Mouse (Mus musculus) heart, adult 8-10 months (tissue): ENCODE measurements at regions not wholly inside any gene's neighbourhood (a gene's known extent, or its start where the extent isn't known, plus 50 kb on each side); places are given as distances from the start of the nearest gene placed in this dataset.

ENCODE experiments used
- DNase-seq: peaks from one replicate; pipeline ENCODE4 v3.0.0; 2022; ENCODE audit warnings: low spot score

DNA sequence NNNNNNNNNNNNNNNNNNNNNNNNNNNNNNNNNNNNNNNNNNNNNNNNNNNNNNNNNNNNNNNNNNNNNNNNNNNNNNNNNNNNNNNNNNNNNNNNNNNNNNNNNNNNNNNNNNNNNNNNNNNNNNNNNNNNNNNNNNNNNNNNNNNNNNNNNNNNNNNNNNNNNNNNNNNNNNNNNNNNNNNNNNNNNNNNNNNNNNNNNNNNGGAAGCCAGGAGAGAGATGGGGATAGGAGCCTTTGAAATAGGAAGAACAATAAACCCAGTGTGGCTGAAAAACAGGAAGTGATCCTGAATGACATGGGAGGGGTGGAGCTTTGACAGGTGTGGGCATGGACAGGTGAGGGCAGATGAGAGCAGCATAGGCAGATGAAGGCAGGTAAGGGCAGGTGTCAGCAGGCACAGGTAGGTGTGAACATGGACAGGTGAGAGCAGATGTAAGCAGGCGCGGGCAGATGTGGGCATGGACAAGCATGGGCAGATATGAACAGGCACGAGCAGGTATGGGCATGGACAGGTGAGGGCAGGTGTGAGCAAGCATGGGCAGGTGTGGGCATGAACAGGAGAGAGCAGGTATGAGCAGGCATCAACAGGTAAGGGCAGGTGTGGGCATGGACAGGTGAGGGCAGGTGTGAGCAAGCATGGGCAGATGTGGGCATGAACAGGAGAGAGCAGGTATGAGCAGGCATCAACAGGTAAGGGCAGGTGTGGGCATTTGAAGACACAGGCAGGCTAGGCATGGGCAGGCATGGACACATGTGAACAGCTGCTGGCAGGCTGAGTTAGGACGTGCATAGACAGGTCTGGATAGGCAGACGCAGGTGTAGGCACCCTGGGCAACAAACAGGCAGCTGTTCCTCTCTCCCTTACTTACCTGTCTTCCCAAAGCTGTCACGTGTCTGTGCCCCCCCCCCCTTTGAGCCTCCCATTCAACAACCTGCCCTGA is 135.2 kb upstream of the Zmiz1 start:
- DNase-seq = no peak

- DNase-seq = no peak
Measured at GRCm38 (mm10) chr14:25325887-25326286, 133.1 kb upstream of the Zmiz1 start.

GRCm38 (mm10) chr14:25328230-25328629 is 130.8 kb upstream of the Zmiz1 start:
- DNase-seq = no peak

DNA sequence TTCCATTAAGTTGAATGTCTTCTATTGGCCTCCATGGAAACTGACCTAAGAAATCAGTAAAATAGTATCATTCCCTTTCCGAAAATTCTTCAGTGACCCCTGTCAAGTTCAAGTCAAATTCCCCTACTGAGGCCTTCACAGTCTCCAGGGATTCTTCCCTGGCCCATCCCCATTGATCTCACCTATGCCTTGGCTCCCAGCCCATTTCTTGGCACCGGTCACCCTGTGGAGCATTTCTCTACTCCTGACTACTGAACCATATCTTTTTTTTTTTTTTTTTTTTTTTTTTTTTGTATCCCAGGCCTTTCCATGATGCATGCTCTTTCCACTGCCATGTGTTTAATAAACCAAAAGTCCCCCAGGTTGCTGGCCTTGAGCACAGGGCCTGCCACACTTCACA is 124.8 kb upstream of the Zmiz1 start:
- no peak for DNase-seq

GRCm38 (mm10) chr14:25336875-25337274 is 122.1 kb upstream of the Zmiz1 start:
- DNase-seq = no peak

GRCm38 (mm10) chr14:25338404-25339051 is 120.5 kb upstream of the Zmiz1 start:
- no peak for DNase-seq

DNA sequence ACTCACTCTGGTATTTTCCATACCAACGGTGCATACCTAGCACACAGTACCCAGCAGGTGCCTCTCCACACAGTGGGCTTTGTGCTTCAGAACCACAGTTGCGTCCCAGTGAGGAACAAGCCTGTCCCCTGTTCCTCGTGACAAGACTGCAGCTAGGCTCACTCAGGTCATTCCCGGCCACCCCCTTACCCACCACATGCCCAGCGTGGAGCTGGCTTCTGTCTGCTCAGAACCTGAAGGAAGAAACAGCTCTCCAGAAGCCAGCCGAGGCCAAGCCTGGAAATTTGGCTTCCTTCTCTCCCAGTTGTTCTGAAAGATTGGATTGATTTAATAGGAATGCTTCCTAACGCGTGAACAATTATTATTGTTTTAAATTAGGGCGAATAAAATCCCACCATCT is 118.1 kb upstream of the Zmiz1 start:
- no peak for DNase-seq

DNA sequence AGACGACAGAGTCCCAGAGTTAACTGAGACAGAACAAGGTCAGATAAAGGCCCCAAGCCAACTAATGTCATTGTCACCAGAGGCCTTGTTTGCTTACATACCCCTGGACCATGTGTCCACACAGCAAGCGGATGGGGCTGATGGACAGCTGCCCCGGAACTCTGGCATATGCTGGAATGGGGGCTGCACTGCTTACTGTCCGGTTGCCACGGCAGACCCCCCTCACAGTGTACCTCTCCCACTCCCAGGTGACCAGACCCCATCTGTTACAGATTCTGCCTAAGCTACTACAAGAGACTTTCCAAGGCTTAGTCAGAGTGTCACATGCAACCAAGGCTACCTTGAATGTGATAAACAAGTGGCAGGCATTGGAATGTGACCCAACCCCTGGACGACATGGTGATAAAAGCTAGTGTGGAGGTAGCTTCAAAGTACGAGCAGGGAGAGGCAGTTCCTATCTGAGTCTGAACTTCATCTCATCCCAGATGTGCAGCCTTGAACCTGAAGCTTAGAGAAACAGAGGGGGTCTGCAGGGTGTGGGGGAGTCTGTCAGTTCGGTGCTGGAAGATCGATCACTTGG is 117.0 kb upstream of the Zmiz1 start:
- DNase-seq = no peak

DNA sequence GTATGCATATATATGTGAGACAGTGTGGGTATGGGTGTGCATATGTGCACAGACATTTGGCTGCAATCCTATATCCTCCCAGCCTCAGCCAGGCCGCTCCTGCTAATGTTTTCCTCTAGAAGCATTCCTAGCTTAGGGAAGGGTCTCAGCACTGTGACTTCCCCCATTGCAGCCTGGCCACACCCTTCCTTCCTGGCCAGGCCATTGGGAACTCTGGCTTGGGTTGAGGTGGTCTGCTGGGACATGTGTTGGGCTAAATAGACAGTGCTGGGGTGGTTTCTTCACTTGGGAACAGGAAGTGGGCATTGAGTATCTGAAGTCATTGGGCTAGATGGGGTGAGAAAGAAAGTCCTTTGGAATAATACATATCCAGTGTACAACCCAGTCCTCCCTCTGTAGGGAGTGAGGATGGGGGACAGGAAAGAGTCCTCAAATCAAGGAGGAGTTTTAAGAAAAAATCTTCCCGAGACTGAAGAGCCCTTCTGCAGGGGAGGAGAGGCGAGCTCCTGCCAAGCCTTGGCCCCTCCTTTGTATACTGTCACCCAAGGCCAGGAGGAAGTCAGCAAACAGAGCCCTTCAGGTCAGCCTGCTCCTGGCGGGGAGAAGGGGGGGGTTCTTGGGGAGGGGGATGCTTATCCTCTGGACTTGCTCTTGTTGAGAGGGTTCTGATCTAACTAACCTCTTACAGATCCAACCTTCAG is 116.0 kb upstream of the Zmiz1 start:
- no peak for DNase-seq

GRCm38 (mm10) chr14:25345995-25346394 is 113.0 kb upstream of the Zmiz1 start:
- no peak for DNase-seq

- DNase-seq = no peak
Measured at GRCm38 (mm10) chr14:25346813-25347610, 112.0 kb upstream of the Zmiz1 start.

GRCm38 (mm10) chr14:25350282-25350964 is 108.6 kb upstream of the Zmiz1 start:
- DNase-seq = no peak

DNA sequence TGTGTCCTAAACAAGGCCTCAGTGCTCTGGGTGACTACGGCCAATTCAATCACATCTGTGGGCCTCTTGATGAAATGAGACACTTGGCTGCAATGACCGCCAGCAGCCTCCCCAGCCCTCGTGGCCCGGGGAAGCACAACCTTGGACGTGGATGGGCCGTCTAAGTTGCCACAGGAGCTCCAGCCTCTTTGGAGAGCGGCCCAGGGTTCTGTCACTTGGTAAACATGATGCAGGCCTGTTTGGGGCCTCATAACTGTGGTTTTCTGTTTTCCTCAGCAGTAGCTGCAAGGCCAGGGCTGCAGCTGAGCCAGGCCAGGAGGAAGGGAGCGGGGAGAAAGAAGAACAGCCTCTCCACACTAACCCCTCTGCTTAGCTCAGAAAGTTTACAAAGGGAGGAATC is 105.2 kb upstream of the Zmiz1 start:
- DNase-seq = peak; percentile 67

DNA sequence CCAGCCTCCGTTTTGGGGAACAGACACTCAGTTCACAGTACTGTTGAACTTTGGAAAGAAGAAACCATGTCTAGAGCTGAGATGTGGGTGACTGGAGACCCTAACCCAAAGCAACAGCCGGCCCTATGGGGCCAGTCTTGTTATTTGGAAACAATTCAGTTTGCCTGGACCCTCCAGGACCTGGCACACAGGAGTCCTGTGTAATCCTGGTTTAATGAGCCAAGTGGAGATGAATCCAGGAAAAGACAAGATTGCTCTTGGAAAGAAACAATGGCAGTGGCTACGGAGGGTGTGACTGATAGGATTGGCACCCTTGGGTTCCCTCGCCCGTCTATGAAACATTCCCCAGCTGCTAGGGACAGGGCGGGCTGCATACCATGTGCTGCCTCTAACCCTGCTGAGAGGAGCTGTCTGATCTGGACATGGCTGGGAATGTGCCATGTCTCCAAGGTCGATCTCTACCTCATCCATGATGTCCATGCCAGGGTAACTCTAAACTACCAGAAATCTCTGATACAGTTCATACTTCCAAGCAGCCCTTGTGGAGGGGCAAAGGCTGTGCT is 104.6 kb upstream of the Zmiz1 start:
- DNase-seq = no peak

DNA sequence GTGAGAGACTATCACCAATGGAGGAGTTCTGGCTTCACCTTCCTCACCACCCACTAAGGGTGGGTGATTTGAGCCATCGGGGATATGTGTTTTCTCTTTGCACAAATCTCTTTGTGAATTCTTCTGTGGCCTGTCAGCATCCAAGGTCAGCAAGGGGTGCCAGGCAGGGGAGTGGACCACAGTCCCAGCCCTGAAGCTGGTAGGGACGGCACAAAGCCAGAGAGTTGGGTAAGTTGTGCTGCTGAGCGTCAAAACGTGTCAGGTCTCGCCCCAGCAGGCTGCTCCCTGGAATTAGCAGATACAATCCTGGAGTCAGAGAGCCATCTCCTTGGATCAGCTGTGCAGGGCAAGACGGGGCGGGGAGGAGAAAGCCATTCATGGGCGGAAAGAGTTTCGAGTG is 101.2 kb upstream of the Zmiz1 start:
- no peak for DNase-seq

GRCm38 (mm10) chr14:25359824-25360294 is 99.1 kb upstream of the Zmiz1 start:
- peak; percentile 64 for DNase-seq

GRCm38 (mm10) chr14:25360726-25361125 is 98.3 kb upstream of the Zmiz1 start:
- no peak for DNase-seq

DNA sequence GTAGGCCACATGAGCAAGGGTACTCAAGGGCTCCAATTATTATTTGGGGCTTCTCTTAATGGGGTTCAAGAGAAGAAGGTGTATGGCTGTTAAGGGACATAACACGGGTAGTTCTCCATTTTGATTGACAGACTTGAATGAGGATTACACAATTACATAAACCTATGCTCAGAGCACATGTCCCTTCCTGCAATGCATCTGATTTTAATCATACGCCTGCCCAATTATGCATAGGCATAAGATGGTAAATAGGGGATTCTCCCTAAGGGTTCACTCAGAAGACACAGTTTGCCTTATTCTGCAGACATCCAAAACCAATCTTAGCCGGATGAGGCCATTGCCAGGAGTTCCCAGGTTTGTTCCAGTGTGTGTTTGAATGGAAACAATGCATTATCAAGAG is 97.9 kb upstream of the Zmiz1 start:
- DNase-seq = no peak

GRCm38 (mm10) chr14:25362771-25363170 is 96.2 kb upstream of the Zmiz1 start:
- no peak for DNase-seq

DNA sequence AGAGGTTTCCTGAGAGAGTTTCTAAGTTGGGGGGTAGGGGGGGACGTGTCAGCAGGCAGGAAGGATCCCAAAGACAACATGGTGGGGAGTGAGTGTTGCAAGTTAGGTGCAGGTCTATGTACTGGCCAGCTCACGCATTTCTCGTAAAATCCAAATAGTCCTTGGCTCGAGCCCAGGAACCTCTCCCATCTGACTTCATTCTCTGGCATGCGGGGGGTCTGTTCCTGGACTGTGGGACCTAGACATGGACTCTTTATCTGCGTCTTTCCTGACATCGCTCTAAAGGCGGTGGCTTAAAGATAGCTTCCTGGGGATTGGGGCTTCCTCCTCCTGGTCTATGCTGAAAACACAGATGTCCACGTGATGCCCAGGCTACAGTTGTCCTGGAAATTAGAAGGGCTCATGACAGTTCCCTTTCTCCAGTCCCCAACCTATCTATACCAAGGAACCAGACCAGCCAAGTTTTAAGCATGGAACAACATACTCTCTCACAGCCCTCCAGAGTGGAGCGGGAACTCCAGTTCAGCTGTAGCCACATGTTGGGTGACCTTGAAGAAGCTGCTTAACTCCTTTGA is 93.7 kb upstream of the Zmiz1 start:
- peak; percentile 48 for DNase-seq
